Mouse (Mus musculus): ENCODE measurements at regions not wholly inside any gene's neighbourhood (a gene's known extent, or its start where the extent isn't known, plus 50 kb on each side); places are given as distances from the start of the nearest gene placed in this dataset.
"Not testable (repeated sequence)": the region's sequence is repeated elsewhere in the genome, so short reads cannot be mapped to it uniquely, and the experiment has no call there.

DNA sequence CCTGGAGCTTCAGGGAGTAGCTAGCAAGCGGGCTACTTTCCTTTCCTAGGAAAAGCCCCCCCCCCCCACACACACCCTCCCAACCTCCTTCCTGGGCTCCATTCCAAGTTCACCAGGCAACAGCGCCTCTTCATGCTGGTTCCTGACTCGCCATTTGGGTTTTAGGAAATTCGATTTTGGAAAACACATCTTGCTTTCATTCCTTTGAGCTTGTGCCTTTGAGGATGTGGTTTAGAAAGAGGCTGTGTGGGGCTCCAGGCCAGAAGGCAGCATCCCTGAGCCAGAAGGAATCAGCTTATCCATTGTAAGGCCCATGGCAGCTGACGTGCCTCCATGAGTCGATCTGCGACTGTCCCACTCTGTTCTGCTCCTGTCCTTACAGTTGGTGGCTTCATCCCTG lies 427.9 kb upstream of the Auts2 start:
- Histone ChIP-seq H3K4me3 (replicated peaks) (peak overlapping the region; percentile 43), H3K9me3 (peaks cover 87% of the 10 kb centered on the region), H3K27me3 (replicated peaks) (no peaks in the 10 kb centered on the region), H3K4me1 (no peaks in the 10 kb centered on the region), H3K36me3 (replicated peaks; ENCODE audit: low read length) (no peaks in the 10 kb centered on the region)
- TF ChIP-seq FLI1 (IDR thresholded peaks at IDR 0.05; ENCODE audit: low read length) (no peak), GATA1 (IDR thresholded peaks at IDR 0.05; ENCODE audit: borderline replicate concordance, low read length) (no peak)

GRCm38 (mm10) chr5:132969376-132969775 lies 426.2 kb upstream of the Auts2 start:
- Histone ChIP-seq H3K36me3 (replicated peaks; ENCODE audit: low read length) (no peaks in the 10 kb centered on the region), H3K4me3 (replicated peaks) (peak overlapping the region; percentile 38), H3K27me3 (replicated peaks) (no peaks in the 10 kb centered on the region), H3K9me3 (peaks cover 83% of the 10 kb centered on the region), H3K4me1 (no peaks in the 10 kb centered on the region)
- TF ChIP-seq GATA1 (IDR thresholded peaks at IDR 0.05; ENCODE audit: borderline replicate concordance, low read length) (no peak), FLI1 (IDR thresholded peaks at IDR 0.05; ENCODE audit: low read length) (no peak)

DNA sequence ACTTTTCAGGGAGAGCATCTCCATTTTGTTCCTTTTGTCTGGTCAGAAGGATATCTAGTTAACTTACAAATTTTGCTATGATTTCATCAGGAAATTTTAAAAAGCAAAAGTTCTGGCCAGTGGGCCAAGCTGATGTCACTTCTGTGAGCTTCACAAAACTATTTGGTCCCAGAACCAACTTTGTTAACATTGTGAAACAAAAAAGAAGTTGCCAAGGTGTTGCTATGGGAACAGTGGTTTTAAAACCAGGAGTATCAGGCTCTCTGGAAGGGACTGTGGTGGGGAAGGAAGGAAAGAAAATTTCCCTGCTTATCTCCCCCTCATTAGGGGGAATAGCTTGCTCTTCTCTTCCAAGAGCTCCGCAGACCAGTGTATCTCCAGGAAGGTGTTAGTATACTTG lies 416.8 kb upstream of the Auts2 start:
- no peaks in the 10 kb centered on the region for H3K27me3 ChIP-seq (replicated peaks)
- H3K4me3 ChIP-seq (replicated peaks) = no peak overlapping the region
- peaks cover 72% of the 10 kb centered on the region for H3K9me3 ChIP-seq
- TF ChIP-seq GATA1 (IDR thresholded peaks at IDR 0.05; ENCODE audit: borderline replicate concordance, low read length) (no peak), FLI1 (IDR thresholded peaks at IDR 0.05; ENCODE audit: low read length) (no peak)
- H3K4me1 ChIP-seq = no peaks in the 10 kb centered on the region
- H3K36me3 ChIP-seq (replicated peaks; ENCODE audit: low read length) = no peaks in the 10 kb centered on the region

- Histone ChIP-seq H3K36me3 (replicated peaks; ENCODE audit: low read length) (no peaks in the 10 kb centered on the region), H3K27me3 (replicated peaks) (no peaks in the 10 kb centered on the region), H3K9me3 (peaks cover 65% of the 10 kb centered on the region), H3K4me1 (no peaks in the 10 kb centered on the region), H3K4me3 (replicated peaks) (no peak overlapping the region)
- TF ChIP-seq GATA1 (IDR thresholded peaks at IDR 0.05; ENCODE audit: borderline replicate concordance, low read length) (no peak), FLI1 (IDR thresholded peaks at IDR 0.05; ENCODE audit: low read length) (no peak)
Observed at GRCm38 (mm10) chr5:132956184-132956583, 413.0 kb upstream of the Auts2 start.

- H3K36me3 ChIP-seq (replicated peaks; ENCODE audit: low read length) = no peaks in the 10 kb centered on the region
- no peaks in the 10 kb centered on the region for H3K27me3 ChIP-seq (replicated peaks)
- TF ChIP-seq GATA1 (IDR thresholded peaks at IDR 0.05; ENCODE audit: borderline replicate concordance, low read length) (no peak), FLI1 (IDR thresholded peaks at IDR 0.05; ENCODE audit: low read length) (no peak)
- H3K4me3 ChIP-seq (replicated peaks) = no peak overlapping the region
- no peaks in the 10 kb centered on the region for H3K4me1 ChIP-seq
- H3K9me3 ChIP-seq = peaks cover 61% of the 10 kb centered on the region
Observed at GRCm38 (mm10) chr5:132955051-132955450, 411.9 kb upstream of the Auts2 start.

GRCm38 (mm10) chr5:132933439-132933980 lies 390.4 kb upstream of the Auts2 start:
- no peaks in the 10 kb centered on the region for H3K27me3 ChIP-seq (replicated peaks)
- peaks cover 68% of the 10 kb centered on the region for H3K9me3 ChIP-seq
- H3K36me3 ChIP-seq (replicated peaks; ENCODE audit: low read length) = no peaks in the 10 kb centered on the region
- no peak overlapping the region for H3K4me3 ChIP-seq (replicated peaks)
- TF ChIP-seq GATA1 (IDR thresholded peaks at IDR 0.05; ENCODE audit: borderline replicate concordance, low read length) (no peak), FLI1 (IDR thresholded peaks at IDR 0.05; ENCODE audit: low read length) (no peak)
- no peaks in the 10 kb centered on the region for H3K4me1 ChIP-seq

DNA sequence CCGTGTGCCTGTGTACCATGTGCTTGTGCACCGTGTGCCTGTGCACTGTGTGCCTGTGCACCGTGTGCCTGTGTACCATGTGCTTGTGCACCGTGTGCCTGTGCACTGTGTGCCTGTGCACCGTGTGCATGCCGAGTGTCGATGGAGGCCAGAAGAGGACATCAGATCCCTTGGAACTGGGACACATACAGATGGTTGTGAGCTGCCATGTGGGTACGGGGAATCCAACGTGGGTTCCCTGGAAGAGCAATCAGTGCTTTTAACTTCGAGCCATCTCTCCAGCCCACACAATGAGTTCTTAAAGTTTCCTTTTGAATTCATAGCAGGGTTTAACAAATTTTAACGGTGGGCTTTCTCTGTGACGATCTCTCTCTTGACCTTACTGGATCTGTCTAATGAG lies 386.8 kb upstream of the Auts2 start:
- peak overlapping the region; percentile 51 for H3K4me3 ChIP-seq (replicated peaks)
- H3K9me3 ChIP-seq = peaks cover 71% of the 10 kb centered on the region
- H3K27me3 ChIP-seq (replicated peaks); H3K36me3 ChIP-seq (replicated peaks; ENCODE audit: low read length); H3K4me1 ChIP-seq: not testable (repeated sequence)

DNA sequence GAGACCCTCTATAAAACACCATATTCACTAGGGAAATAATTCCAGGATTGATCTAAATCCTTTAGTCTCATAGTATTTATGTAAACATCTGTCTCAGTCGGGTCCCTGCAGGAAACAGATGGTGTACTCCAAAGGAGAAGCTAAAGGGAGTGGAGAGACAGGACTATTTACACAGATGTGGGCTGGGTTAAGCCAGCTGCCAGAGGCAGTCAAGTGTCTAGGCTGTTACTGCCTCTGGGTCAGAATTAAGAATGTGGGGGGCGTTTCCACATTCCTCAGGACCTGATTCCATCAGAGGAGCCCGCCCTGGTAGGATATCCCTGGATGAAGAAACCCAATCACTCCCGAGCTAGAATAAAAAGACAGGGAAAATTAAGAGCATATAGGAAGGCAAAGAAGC lies 380.2 kb upstream of the Auts2 start:
- no peaks in the 10 kb centered on the region for H3K36me3 ChIP-seq (replicated peaks; ENCODE audit: low read length)
- no peak overlapping the region for H3K4me3 ChIP-seq (replicated peaks)
- no peaks in the 10 kb centered on the region for H3K4me1 ChIP-seq
- TF ChIP-seq FLI1 (IDR thresholded peaks at IDR 0.05; ENCODE audit: low read length) (no peak), GATA1 (IDR thresholded peaks at IDR 0.05; ENCODE audit: borderline replicate concordance, low read length) (no peak)
- H3K9me3 ChIP-seq = peaks cover 80% of the 10 kb centered on the region
- no peaks in the 10 kb centered on the region for H3K27me3 ChIP-seq (replicated peaks)

DNA sequence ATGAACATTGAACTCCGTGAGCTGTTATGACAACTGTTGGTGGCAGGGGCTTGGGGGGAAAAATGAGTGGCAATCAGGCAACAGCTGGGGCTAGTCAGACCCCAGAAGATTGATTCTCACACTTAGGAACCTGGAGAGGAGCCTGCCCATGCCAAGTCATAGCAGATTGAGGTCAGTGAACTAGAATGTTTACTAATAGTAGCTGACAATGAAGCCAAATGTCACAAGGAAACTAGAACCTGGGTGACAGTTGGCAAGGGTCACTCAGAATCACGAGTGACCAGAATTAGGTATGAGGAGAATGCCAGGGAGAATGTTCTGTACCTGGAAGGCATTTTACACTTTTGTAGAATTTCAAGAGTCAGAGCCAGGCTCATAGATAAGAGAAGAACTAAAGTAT lies 365.9 kb upstream of the Auts2 start:
- no peak overlapping the region for H3K4me3 ChIP-seq (replicated peaks)
- TF ChIP-seq FLI1 (IDR thresholded peaks at IDR 0.05; ENCODE audit: low read length) (no peak), GATA1 (IDR thresholded peaks at IDR 0.05; ENCODE audit: borderline replicate concordance, low read length) (no peak)
- peaks cover 44% of the 10 kb centered on the region for H3K9me3 ChIP-seq
- no peaks in the 10 kb centered on the region for H3K36me3 ChIP-seq (replicated peaks; ENCODE audit: low read length)
- H3K27me3 ChIP-seq (replicated peaks) = no peaks in the 10 kb centered on the region
- no peaks in the 10 kb centered on the region for H3K4me1 ChIP-seq

GRCm38 (mm10) chr5:132908220-132908619 lies 365.1 kb upstream of the Auts2 start:
- peaks cover 39% of the 10 kb centered on the region for H3K9me3 ChIP-seq
- H3K4me3 ChIP-seq (replicated peaks) = no peak overlapping the region
- H3K36me3 ChIP-seq (replicated peaks; ENCODE audit: low read length) = no peaks in the 10 kb centered on the region
- TF ChIP-seq GATA1 (IDR thresholded peaks at IDR 0.05; ENCODE audit: borderline replicate concordance, low read length) (no peak), FLI1 (IDR thresholded peaks at IDR 0.05; ENCODE audit: low read length) (no peak)
- H3K4me1 ChIP-seq = no peaks in the 10 kb centered on the region
- no peaks in the 10 kb centered on the region for H3K27me3 ChIP-seq (replicated peaks)

DNA sequence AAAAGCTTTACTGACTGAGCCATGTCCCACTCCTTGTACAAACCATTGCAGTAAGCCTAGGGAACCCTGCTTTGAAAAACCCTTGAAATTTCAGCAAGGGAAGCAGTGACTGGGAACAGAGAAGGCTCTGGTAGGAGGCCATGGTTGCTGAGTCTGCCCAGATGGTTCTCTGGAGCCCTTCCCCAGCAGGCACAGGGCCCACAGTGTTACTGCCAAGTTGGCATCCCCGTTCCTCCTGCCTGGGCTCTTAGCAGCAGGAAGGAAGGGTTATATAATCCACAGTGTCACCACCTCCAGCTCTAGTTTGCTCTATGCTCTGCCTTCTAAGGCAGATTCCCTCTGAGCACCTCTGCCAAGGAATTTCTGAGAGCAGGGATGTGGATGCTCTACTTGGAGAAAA lies 349.4 kb upstream of the Auts2 start:
- TF ChIP-seq FLI1 (IDR thresholded peaks at IDR 0.05; ENCODE audit: low read length) (no peak), GATA1 (IDR thresholded peaks at IDR 0.05; ENCODE audit: borderline replicate concordance, low read length) (no peak)
- no peak overlapping the region for H3K4me3 ChIP-seq (replicated peaks)
- no peaks in the 10 kb centered on the region for H3K27me3 ChIP-seq (replicated peaks)
- no peaks in the 10 kb centered on the region for H3K36me3 ChIP-seq (replicated peaks; ENCODE audit: low read length)
- H3K9me3 ChIP-seq = peaks cover 58% of the 10 kb centered on the region
- no peaks in the 10 kb centered on the region for H3K4me1 ChIP-seq

Measured in megakaryocyte, embryonic 14.5 days (primary cell).